Comparison of ENCODE assay signal across 8 mouse cellular contexts in genomic region chr10:80602698-80603325, GRCm38 (mm10). TPM values are rescaled to one million over a fixed set of nuclear protein-coding genes. Genes with fewer than 3 reads are reported as not detected.
DNase-seq lines count a peak whose midpoint lies in the region; ATAC-seq lines count a peak whose summit lies in the region.

TSS of gene Scamp4 (plus strand) at chr10:80602872.
TSS of gene Adat3 (plus strand) at chr10:80602880.

- DNase-seq in ZHBTc4 (ENCODE audit: low read depth, low spot score), result peak; percentile 98
- DNase-seq in gastrocnemius, adult 8-10 months (ENCODE audit: low spot score in 2 of 2), result peak; percentile 91 to 93
- peak; percentile 97 for DNase-seq in induced T-regulatory cell, adult 2 months (ENCODE audit: low read depth)
- peak; percentile 92 to 97 for DNase-seq in left cerebral cortex, adult 9 months (ENCODE audit: low spot score in 2 of 2)
- DNase-seq in right cerebral cortex, postnatal 14 days, result peak; percentile 94
- DNase-seq in urinary bladder, postnatal 36 days (ENCODE audit: low spot score in 2 of 2), result peak; percentile 93 to 95

- ATAC-seq in common myeloid progenitor, adult 5-6 weeks (replicated peaks; ENCODE audit: low read depth, poor library complexity, severe bottlenecking), result peak; percentile 94
- ATAC-seq in megakaryocyte progenitor cell, adult 5-6 weeks (replicated peaks; ENCODE audit: poor library complexity), result peak; percentile 92

RNA-seq across cellular contexts. Expression of gene Scamp4, which starts in this region (rescaled TPM):
- 10.8 and 13.3 TPM in 2 replicates for total RNA-seq in common myeloid progenitor, adult 5-6 weeks (2017)
- total RNA-seq in gastrocnemius, adult 8-10 months (2022), result 10 to 100 TPM; 17.4 to 21.2 (median 19.2) TPM
- 25.9 and 27.2 TPM in 2 replicates for total RNA-seq in megakaryocyte progenitor cell, adult 5-6 weeks (2015)
- 11.2 and 15.9 TPM in 2 replicates for total RNA-seq in megakaryocyte progenitor cell, adult 5-6 weeks (2017)

RNA-seq across cellular contexts. Expression of gene Adat3, which starts in this region (rescaled TPM):
- total RNA-seq in common myeloid progenitor, adult 5-6 weeks (2017), result 0.96 TPM in 1 of 2 replicates, not detected in the other
- total RNA-seq in gastrocnemius, adult 8-10 months (2022), result under 1 TPM in 3 of 4 experiments, not detected in 1; 0.29 to 0.43 (median 0.36) TPM
- total RNA-seq in megakaryocyte progenitor cell, adult 5-6 weeks (2015), result 0.57 and 0.81 TPM in 2 replicates
- 0.08 TPM in 1 of 2 replicates, not detected in the other for total RNA-seq in megakaryocyte progenitor cell, adult 5-6 weeks (2017)

Comparison
In these comparisons a context has a peak if more than half of its experiments do, and no peak if none do; other contexts are left out.
1. Peak in every context shown above with its lines: DNase-seq and ATAC-seq.